Mouse (Mus musculus) neural tube, embryonic 13.5 days (tissue): ENCODE results near the gene Tcaf2. TPM values are rescaled to one million over a fixed set of nuclear protein-coding genes. Genes with fewer than 3 reads are reported as not detected.

Experiments
- ATAC-seq: fragments of 200-750 bp; cut with Nextera tagmentation; 2 replicates; pipeline ENCODE4 v1.8.0; 2017; ENCODE audit warnings: low read depth, mild to moderate bottlenecking, moderate TSS enrichment, moderate library complexity
- H3K27ac ChIP-seq: fragments of 300-500 bp; sonication (generic); replicated peaks from 2 replicates; pipeline ENCODE4 v1.5.1; 2015; ENCODE audit warnings: moderate library complexity, mild to moderate bottlenecking, inconsistent platforms
- H3K27me3 ChIP-seq: fragments of 300-500 bp; sonication (generic); 2 replicates; pipeline ENCODE4 v1.6.1; 2015; ENCODE audit warnings: mild to moderate bottlenecking, inconsistent platforms
- H3K36me3 ChIP-seq: fragments of 300-500 bp; sonication (generic); 2 replicates; pipeline ENCODE4 v1.6.1; 2015; ENCODE audit warnings: mild to moderate bottlenecking, inconsistent platforms
- H3K4me1 ChIP-seq: fragments of 300-500 bp; sonication (generic); replicated peaks from 2 replicates; pipeline ENCODE4 v1.6.1; 2015; ENCODE audit warnings: inconsistent platforms
- H3K4me2 ChIP-seq: fragments of 300-500 bp; sonication (generic); 2 replicates; pipeline ENCODE4 v1.6.1; 2015; ENCODE audit warnings: inconsistent platforms, mild to moderate bottlenecking, moderate library complexity
- H3K4me3 ChIP-seq: fragments of 300-500 bp; sonication (generic); 2 replicates; pipeline ENCODE4 v1.5.1; 2015; ENCODE audit warnings: mild to moderate bottlenecking, inconsistent platforms
- H3K9ac ChIP-seq: fragments of 300-500 bp; sonication (generic); 2 replicates; pipeline ENCODE4 v1.6.1; 2015; ENCODE audit warnings: moderate library complexity, mild to moderate bottlenecking, inconsistent platforms
- H3K9me3 ChIP-seq: fragments of 300-500 bp; sonication (generic); 2 replicates; pipeline ENCODE4 v1.6.1; 2016; ENCODE audit warnings: inconsistent platforms
- WGBS: fragments of 180-500 bp; shearing (Covaris S2); methylation state at CpG from one replicate; pipeline ENCODE4 v1.1.7; 2015; 5-methylcytosine and 5-hydroxymethylcytosine counted together
- polyA plus RNA-seq: library from polyadenylated mRNA; unstranded; fragments of >200 nt; fragmentation: Nextera tagmentation; extraction: Ambion mirVana; gene quantifications from 2 replicates; pipeline ENCODE4 v1.2.1, GENCODE M21; 2015

The Tcaf2 gene
- polyA plus RNA-seq, 1 experiment from 2014 or later = 3.0 TPM

DNA sequence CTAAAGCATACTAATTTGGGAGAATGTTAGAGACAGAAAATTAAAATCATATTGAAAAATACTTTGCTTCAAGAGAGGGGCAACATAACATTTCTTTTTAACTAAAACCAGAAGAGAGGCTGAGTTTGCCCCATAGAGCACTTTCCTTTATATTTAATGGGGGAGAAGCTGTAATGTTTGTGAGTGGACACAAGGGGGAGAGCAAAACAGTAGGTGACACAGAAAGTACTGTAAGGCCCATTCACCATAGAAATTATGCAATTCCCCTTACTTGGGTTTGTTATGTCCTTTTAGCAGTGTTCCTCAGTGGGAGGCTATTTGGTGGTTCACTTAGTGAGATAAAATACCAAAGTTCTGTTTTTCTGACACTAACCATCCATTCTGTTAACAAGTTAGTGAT is 32.8 kb downstream of the Tcaf2 start:
- H3K4me1 ChIP-seq = no peaks in the 10 kb centered on the region
- H3K9me3 ChIP-seq = no peaks in the 10 kb centered on the region
- H3K27me3 ChIP-seq = no peaks in the 10 kb centered on the region
- ATAC-seq = no peak
- H3K4me2 ChIP-seq = no peak overlapping the region
- no peak overlapping the region for H3K4me3 ChIP-seq
- no peak overlapping the region for H3K27ac ChIP-seq
- no peaks in the 10 kb centered on the region for H3K36me3 ChIP-seq
- no peak overlapping the region for H3K9ac ChIP-seq

DNA sequence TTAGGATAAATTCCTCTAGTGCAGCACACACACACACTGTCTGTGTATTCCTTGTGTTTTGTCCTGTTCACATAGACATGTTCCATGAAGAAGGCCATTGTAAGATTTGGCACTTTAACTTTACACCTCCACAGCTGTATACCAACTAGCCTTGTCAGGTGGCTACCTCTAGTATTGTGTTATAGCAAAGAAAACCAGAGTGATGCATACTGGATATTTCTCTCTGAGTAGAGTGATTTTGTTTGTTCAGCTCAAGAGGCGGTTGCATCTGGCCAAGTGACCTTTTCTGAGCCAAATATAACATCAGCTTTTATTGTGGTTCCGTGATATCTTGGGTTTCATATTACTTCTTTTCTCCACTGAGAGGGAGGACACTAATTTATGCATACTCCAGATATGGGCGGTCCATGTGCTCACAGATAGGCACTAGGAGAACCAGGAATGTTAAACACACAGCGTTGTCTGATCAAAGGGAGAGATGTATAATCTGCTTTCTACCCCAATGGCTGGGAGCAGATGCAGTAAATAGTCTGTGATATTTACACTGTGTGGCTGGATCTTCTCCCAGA is 34.0 kb downstream of the Tcaf2 start:
- WGBS = 77% methylated on average over 4 of the region's 4 CpGs
- no peaks in the 10 kb centered on the region for H3K4me1 ChIP-seq
- ATAC-seq = no peak
- no peaks in the 10 kb centered on the region for H3K27me3 ChIP-seq
- no peaks in the 10 kb centered on the region for H3K9me3 ChIP-seq
- no peak overlapping the region for H3K4me3 ChIP-seq
- no peak overlapping the region for H3K9ac ChIP-seq
- no peak overlapping the region for H3K27ac ChIP-seq
- H3K36me3 ChIP-seq = no peaks in the 10 kb centered on the region
- H3K4me2 ChIP-seq = no peak overlapping the region

DNA sequence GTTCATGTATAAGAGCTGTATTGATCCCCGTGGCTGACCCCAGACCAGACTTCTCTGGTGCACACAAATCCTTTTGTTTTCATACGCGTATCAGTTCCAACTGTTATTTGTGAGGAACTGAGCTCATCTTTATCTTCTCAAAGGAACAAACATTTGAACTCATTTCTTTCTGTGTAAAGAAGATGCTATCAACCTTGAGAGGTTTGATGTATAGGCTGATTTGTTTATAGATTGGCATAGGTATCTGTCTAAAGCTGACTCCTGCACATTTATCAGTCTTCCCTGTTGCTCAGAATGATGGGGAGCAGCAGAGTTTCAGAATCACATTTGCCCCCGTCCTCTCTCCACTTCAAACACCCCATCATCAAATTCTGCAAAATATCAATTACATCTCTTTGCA is 47.5 kb downstream of the Tcaf2 start, which contains the start of gene Tcaf3:
Gene Tcaf3 (minus strand): TSS at position 101 of the 400 bp plus-strand sequence.
- ATAC-seq = no peak
- no peak within 1 kb of the TSS for H3K4me3 ChIP-seq
- WGBS = 68% methylated on average over 4 of the region's 4 CpGs
- no peaks in the 10 kb centered on the region for H3K4me1 ChIP-seq
- no peaks in the 10 kb centered on the region for H3K9me3 ChIP-seq
- no peaks in the 10 kb centered on the region for H3K27me3 ChIP-seq
- no peak within 1 kb of the TSS for H3K27ac ChIP-seq
- no peak within 1 kb of the TSS for H3K9ac ChIP-seq
- no peak within 1 kb of the TSS for H3K4me2 ChIP-seq
- no peaks in the 10 kb centered on the region for H3K36me3 ChIP-seq

DNA sequence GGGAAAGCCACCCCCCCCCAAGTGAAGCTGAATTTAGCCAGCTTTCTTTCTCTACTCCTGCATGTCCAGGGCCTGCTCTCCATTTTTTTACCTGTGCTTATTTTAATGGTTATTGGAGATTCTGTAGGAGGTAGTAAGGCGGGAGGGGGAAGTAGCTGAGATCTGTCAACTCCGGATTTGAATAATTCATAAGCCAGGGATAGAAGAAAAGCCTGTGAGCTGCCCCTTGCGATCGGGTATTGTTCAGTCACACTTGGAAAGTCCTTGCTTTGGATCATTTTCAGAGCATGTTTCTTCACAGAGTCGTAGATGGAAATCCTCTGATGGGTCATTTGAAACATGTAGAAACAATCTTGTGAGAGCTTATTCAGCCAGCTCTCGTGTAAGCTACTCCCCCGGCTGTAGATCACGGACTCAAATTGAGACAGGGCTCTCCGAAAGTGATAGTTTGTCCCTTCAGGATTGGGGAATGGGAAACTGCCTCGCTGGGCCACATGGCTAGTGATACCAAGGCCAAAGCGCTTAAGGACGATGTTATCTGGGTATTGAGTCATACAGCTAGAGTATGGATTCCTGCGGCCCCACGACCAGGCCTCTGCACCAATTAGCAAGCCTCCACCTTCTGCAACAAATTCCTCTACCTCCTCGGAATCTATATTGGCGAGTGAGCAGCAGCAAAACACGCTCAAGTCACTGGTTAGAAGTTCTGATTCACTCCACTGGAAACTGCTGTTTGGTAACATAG is 51.7 kb downstream of the Tcaf2 start:
- Histone ChIP-seq H3K4me1 (no peaks in the 10 kb centered on the region), H3K9ac (no peak overlapping the region), H3K27me3 (no peaks in the 10 kb centered on the region), H3K4me3 (no peak overlapping the region), H3K9me3 (no peaks in the 10 kb centered on the region), H3K36me3 (no peaks in the 10 kb centered on the region), H3K4me2 (no peak overlapping the region), H3K27ac (no peak overlapping the region)
- ATAC-seq = no peak
- WGBS = 73% methylated on average over 17 of the region's 17 CpGs

DNA sequence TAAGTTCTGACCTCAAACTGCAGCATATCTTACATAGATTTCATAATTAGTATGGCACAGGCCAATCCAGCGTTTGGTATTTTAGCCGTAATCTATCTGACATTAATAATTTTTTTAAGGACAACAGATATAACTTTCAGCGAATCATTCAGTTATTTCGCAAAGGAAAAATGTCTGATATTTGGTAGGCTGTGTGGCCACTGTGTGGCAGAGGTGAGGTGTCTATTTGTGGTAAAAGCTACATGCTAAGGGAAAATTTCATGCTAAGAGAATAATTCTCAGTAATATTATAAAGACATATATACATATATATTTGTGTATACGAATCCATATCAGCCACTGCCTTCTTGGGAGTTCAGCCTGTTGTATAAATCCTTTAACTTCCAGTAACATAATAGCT is 58.5 kb downstream of the Tcaf2 start:
- H3K9me3 ChIP-seq = no peaks in the 10 kb centered on the region
- H3K36me3 ChIP-seq = no peaks in the 10 kb centered on the region
- 0 out of 2 replicates have a peak, but pooled peaks cover 3% of the 10 kb centered on the region for H3K4me1 ChIP-seq
- WGBS = 85% methylated on average over 5 of the region's 5 CpGs
- no peak overlapping the region for H3K4me3 ChIP-seq
- H3K4me2 ChIP-seq = no peak overlapping the region
- H3K9ac ChIP-seq = no peak overlapping the region
- no peaks in the 10 kb centered on the region for H3K27me3 ChIP-seq
- no peak for ATAC-seq
- no peak overlapping the region for H3K27ac ChIP-seq

DNA sequence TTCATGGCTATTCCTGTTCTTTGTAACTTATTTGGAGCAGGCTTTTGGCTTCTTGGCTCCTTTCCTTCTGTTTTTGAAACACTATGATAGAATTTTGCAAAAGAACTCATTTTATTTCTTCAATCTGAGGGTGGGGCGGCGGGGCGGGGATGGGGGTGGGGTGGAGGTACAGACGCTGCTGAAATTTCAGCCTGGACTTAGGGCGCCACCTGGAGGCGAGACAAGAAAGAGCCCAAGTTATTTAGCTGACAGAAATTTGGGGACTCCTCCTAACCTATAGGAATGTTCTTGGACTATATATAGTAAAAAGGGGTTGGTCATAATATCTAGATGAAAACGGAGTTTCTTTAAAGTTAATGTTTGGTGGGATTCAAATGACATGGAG is 61.6 kb downstream of the Tcaf2 start:
- H3K9ac ChIP-seq = no peak overlapping the region
- H3K4me2 ChIP-seq = no peak overlapping the region
- no peak for ATAC-seq
- no peaks in the 10 kb centered on the region for H3K9me3 ChIP-seq
- H3K4me1 ChIP-seq = 0 out of 2 replicates have a peak, but pooled peaks cover 3% of the 10 kb centered on the region
- 7% methylated on average over 7 of the region's 7 CpGs for WGBS
- H3K27me3 ChIP-seq = no peaks in the 10 kb centered on the region
- no peak overlapping the region for H3K27ac ChIP-seq
- H3K36me3 ChIP-seq = no peaks in the 10 kb centered on the region
- no peak overlapping the region for H3K4me3 ChIP-seq

DNA sequence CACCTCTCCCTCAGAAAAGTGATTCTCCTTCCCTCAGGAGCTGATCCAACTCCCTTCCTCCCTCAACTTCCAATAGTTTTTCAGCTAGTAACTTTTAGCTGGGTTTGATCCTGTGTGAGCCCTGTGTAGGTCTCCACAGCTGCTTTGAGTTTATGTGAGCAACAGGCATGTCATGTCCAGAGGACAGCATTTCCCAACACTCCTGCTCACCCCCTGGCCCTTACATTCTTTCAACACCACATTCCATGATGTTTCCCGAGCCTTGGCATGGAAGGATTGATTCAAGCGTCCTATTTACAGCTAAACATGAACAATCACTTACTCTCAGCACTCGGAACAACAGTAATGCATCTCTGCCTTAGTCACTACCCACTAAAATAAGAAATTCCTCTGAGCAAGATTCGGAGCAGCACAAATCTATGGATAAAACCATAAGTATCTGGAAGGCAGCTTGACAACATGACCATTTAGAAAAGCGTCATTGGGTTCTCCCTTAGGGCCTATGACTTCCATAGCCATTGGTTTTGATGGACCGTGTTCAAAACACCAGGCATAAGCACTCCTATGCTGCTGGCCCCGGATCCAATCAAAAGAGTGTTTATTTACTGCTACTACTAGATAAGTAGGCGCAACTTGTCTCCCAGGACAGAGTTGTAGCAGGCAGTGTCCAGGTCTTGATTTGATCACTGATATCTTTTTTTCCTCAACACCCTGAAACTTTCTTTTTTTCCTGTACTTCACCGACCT is 62.1 kb downstream of the Tcaf2 start:
- WGBS = 68% methylated on average over 9 of the region's 9 CpGs
- Histone ChIP-seq H3K36me3 (no peaks in the 10 kb centered on the region), H3K4me2 (no peak overlapping the region), H3K27ac (no peak overlapping the region), H3K9me3 (no peaks in the 10 kb centered on the region), H3K4me3 (no peak overlapping the region), H3K27me3 (no peaks in the 10 kb centered on the region), H3K4me1 (0 out of 2 replicates have a peak, but pooled peaks cover 3% of the 10 kb centered on the region), H3K9ac (no peak overlapping the region)
- no peak for ATAC-seq

DNA sequence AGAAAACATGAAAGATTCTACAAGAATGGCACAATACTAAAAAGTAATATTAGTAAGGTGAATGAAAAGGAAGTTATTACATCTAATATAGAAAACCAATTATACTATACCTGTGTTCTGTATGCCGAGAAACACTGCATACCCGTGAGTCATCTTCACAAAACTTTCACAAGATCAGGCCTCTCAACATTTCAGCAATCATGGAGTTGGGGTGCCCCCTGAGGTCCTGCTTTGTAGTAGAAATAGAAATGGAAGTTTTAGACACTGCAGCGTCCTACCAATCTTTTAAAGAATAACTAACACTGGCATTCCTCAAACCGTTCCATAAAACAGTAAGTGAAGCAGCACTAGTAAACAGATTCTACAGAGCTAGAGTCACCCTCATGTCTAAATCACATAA is 66.4 kb downstream of the Tcaf2 start:
- WGBS = 84% methylated on average over 4 of the region's 4 CpGs
- no peaks in the 10 kb centered on the region for H3K36me3 ChIP-seq
- ATAC-seq = no peak
- H3K4me1 ChIP-seq = 0 out of 2 replicates have a peak, but pooled peaks cover 3% of the 10 kb centered on the region
- no peaks in the 10 kb centered on the region for H3K27me3 ChIP-seq
- H3K4me3 ChIP-seq = no peak overlapping the region
- no peak overlapping the region for H3K9ac ChIP-seq
- no peak overlapping the region for H3K27ac ChIP-seq
- H3K9me3 ChIP-seq = no peaks in the 10 kb centered on the region
- H3K4me2 ChIP-seq = no peak overlapping the region

DNA sequence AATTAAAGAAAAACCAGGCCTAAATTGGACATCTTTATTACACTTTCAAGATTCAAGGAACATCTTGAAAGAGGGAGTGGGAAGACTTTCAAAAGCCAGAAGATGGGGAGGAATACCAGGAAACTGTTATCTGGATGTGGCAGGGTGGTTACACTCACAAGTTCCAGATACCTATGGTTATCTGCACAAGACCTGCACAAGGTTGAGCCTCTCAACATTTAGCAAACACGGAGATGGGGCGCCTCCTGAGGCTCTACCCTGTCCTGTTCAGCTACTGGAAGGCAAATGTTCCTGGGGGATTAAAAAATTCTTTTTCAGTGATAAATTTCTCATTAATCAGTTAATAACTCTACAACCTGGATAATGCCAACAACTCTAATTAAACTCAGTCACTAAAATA is 67.6 kb downstream of the Tcaf2 start:
- Histone ChIP-seq H3K27me3 (no peaks in the 10 kb centered on the region), H3K4me3 (no peak overlapping the region), H3K27ac (no peak overlapping the region), H3K4me1 (no peaks in the 10 kb centered on the region), H3K9me3 (no peaks in the 10 kb centered on the region), H3K36me3 (no peaks in the 10 kb centered on the region), H3K4me2 (no peak overlapping the region), H3K9ac (no peak overlapping the region)
- 93% methylated on average over 2 of the region's 2 CpGs for WGBS
- no peak for ATAC-seq

Other genes with a start within 250 kb of the Tcaf2 start
- gene Tas2r143, start 245.0 kb downstream of the Tcaf2 start, polyA plus RNA-seq = not detected in 2 replicates
- gene Tas2r135, start 239.8 kb downstream of the Tcaf2 start, polyA plus RNA-seq = not detected in 2 replicates
- gene Tas2r126, start 210.7 kb downstream of the Tcaf2 start, polyA plus RNA-seq = not detected in 2 replicates
- gene Olfr458, start 180.1 kb downstream of the Tcaf2 start, polyA plus RNA-seq = not detected in 2 replicates
- not detected in 2 replicates for gene Olfr457, start 168.9 kb downstream of the Tcaf2 start, polyA plus RNA-seq
- gene Olfr456, start 158.0 kb downstream of the Tcaf2 start, polyA plus RNA-seq = not detected in 2 replicates
- gene Olfr455, start 97.7 kb downstream of the Tcaf2 start, polyA plus RNA-seq = not detected in 2 replicates
- not detected in 2 replicates for gene Tcaf3, start 47.6 kb downstream of the Tcaf2 start, polyA plus RNA-seq
- 203 and 209 TPM in 2 replicates for gene Tcaf1, start 64.8 kb upstream of the Tcaf2 start, polyA plus RNA-seq
- not detected in 2 replicates for gene Olfr453, start 94.1 kb upstream of the Tcaf2 start, polyA plus RNA-seq
- gene Olfr38, start 111.2 kb upstream of the Tcaf2 start, polyA plus RNA-seq = not detected in 2 replicates
- not detected in 2 replicates for gene Olfr452, start 139.8 kb upstream of the Tcaf2 start, polyA plus RNA-seq
- gene Olfr450, start 166.7 kb upstream of the Tcaf2 start, polyA plus RNA-seq = not detected in 2 replicates
- not detected in 2 replicates for gene Olfr449, start 189.1 kb upstream of the Tcaf2 start, polyA plus RNA-seq
- gene Olfr448, start 245.2 kb upstream of the Tcaf2 start, polyA plus RNA-seq = not detected in 2 replicates